Mouse (Mus musculus): Measurements from ENCODE around the gene Arl3. TPM values are rescaled to one million over a fixed set of nuclear protein-coding genes. Genes with fewer than 3 reads are reported as not detected.

Arl3 gene
- polyA plus RNA-seq, 1 experiment = not detected

DNA sequence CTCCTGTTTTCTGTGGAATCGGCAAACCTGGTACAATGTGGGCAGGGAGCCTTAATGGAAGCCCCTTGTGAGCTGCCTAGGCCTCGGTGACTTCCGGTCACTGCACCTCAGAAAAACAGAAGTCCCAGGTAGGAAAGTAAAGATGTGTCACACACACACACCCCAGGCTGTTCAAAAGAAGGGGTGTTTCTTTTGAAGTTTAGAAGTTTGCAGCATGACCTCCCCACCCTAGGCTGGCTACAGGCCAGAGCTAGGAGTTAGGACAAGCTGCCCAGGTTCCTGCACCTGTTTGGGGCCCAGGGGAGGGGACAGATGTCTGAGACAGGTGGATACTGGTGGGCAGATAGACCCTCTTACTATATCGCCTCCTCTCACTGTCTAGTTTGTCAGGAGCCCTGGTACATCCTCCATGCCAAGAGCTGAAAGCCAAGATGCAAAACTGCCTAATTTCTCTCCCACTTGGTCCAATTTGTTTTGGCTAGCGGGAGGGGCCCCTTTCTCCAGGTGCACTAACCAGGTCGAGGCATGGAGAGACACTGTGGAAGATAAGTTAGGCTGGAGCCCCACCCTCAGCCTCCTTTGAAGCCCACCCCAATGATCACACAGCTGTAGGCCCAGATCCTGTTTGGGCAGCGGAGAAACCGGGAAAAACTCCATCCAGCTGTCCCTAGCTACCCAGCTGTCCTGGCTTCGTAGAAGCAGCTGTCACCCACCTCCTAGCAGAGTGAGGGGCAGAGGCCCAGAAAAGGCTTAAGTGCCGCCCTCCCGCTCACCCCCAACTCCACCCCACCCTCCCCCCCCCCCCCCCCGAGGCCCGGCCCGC is 55.3 kb downstream of the Arl3 start:
- peaks cover 23% of the 10 kb centered on the region for H3K4me1 ChIP-seq (ENCODE audit: control insufficient read depth, insufficient read depth, low read length)
- no peak overlapping the region for H3K4me3 ChIP-seq (ENCODE audit: insufficient read depth, low read depth, low read length)
- no peak overlapping the region for H3K27ac ChIP-seq (ENCODE audit: insufficient read depth, low read depth, low read length)
- 32% methylated on average over 14 of the region's 14 CpGs for WGBS
- TF ChIP-seq CTCF (IDR thresholded peaks at IDR 0.05; ENCODE audit: insufficient read depth, low read depth, low read length) (no peak), POLR2A (IDR thresholded peaks at IDR 0.05; ENCODE audit: insufficient read depth, low read depth, low read length) (no peak)

DNA sequence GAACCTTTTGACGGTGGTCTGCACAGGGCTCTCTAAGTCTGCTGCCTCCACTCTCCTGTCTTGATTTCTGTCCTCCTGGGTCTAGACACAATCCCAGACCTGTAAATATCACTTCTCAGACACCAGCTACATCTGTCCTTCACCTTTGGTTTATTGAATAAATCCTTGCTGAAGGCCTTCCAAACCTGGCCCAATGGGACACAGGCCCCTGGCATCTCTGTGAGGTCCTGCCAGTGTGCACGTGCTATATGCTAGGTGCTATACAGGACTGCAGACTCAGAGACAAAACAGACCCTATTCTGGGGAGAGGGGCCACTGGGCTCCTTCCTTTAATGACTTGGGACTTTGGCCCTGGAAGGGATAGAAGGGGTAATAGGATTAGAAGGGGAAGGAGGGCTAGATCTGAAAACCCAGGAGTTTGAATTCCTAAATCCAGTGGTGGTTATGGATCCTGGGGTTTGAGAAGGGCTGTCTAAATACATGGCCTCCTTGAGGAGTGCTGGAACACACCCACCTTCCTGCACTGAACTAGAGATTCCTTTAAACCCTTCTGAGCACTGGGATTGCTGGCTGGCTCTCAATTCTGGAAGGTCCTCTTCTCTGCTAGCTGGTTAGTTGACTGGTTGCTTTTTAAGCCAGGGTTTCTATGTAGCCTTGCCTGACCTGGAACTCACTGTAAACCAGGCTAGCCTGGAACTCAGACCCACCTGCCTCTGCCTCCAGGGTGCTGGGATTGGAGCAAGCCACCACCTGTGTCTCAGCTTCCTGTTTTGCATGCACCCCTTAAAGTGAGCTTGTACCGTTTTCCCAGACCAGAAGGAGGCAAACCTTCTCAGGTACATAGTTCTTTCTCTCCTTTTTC is 56.1 kb downstream of the Arl3 start:
- Histone ChIP-seq H3K27ac (ENCODE audit: insufficient read depth, low read depth, low read length) (no peak overlapping the region), H3K4me1 (ENCODE audit: control insufficient read depth, insufficient read depth, low read length) (peaks cover 20% of the 10 kb centered on the region), H3K4me3 (ENCODE audit: insufficient read depth, low read depth, low read length) (no peak overlapping the region)
- 71% methylated on average over 3 of the region's 3 CpGs for WGBS
- no peak for TF ChIP-seq CTCF (IDR thresholded peaks at IDR 0.05; ENCODE audit: insufficient read depth, low read depth, low read length)
- no peak for TF ChIP-seq POLR2A (IDR thresholded peaks at IDR 0.05; ENCODE audit: insufficient read depth, low read depth, low read length)

DNA sequence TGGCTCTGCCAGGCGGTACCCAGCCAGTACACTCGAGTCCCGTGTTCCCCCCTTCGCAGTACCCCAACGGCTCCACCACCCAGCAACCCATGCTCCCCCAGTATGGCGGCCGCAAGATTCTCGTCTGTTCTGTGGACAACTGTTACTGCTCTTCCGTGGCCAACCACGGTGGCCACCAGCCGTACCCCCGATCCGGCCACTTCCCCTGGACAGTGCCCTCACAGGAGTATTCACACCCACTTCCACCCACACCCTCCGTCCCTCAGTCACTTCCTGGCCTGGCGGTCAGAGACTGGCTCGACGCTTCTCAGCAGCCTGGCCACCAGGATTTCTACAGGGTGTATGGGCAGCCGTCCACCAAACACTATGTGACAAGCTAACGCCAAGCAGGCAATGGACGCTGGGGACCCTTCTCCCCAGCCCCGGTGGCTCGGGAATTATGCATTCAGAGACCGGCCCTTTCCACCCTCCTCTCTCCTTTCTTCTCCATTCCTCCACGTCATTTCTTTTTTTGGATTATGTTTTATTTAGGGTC is 57.6 kb downstream of the Arl3 start:
- Histone ChIP-seq H3K4me3 (ENCODE audit: insufficient read depth, low read depth, low read length) (no peak overlapping the region), H3K27ac (ENCODE audit: insufficient read depth, low read depth, low read length) (no peak overlapping the region), H3K4me1 (ENCODE audit: control insufficient read depth, insufficient read depth, low read length) (peaks cover 24% of the 10 kb centered on the region)
- WGBS = 87% methylated on average over 24 of the region's 24 CpGs
- TF ChIP-seq CTCF (IDR thresholded peaks at IDR 0.05; ENCODE audit: insufficient read depth, low read depth, low read length) (no peak), POLR2A (IDR thresholded peaks at IDR 0.05; ENCODE audit: insufficient read depth, low read depth, low read length) (no peak)

DNA sequence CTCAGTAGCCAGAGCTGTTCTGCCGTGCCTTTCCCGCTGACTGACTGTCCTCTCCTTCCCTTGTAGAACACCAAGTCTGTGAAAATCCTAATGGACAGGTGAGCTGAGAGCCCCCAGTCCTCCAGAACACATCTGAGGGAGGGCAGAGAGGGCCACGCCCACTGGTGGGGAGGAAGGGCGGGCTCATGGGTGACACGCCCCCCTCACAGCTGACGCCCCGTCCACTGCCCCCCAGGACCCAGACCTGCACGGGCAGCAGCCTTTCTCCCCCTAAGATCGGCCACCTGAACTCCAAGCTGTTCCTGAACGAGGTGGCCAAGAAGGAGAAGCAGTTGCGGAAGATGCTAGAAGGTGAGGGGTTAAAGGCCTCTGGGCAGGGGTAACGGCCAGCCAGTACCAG is 58.6 kb downstream of the Arl3 start:
- Histone ChIP-seq H3K27ac (ENCODE audit: insufficient read depth, low read depth, low read length) (no peak overlapping the region), H3K4me1 (ENCODE audit: control insufficient read depth, insufficient read depth, low read length) (peaks cover 31% of the 10 kb centered on the region), H3K4me3 (ENCODE audit: insufficient read depth, low read depth, low read length) (no peak overlapping the region)
- TF ChIP-seq CTCF (IDR thresholded peaks at IDR 0.05; ENCODE audit: insufficient read depth, low read depth, low read length) = no peak
- TF ChIP-seq POLR2A (IDR thresholded peaks at IDR 0.05; ENCODE audit: insufficient read depth, low read depth, low read length) = no peak
- 80% methylated on average over 12 of the region's 12 CpGs for WGBS

- H3K4me1 ChIP-seq (ENCODE audit: control insufficient read depth, insufficient read depth, low read length) = peaks cover 42% of the 10 kb centered on the region
- no peak overlapping the region for H3K4me3 ChIP-seq (ENCODE audit: insufficient read depth, low read depth, low read length)
- TF ChIP-seq CTCF (IDR thresholded peaks at IDR 0.05; ENCODE audit: insufficient read depth, low read depth, low read length) (no peak), POLR2A (IDR thresholded peaks at IDR 0.05; ENCODE audit: insufficient read depth, low read depth, low read length) (no peak)
- 67% methylated on average over 10 of the region's 10 CpGs for WGBS
- H3K27ac ChIP-seq (ENCODE audit: insufficient read depth, low read depth, low read length) = no peak overlapping the region
Observed at GRCm38 (mm10) chr19:46511263-46511662, 61.7 kb downstream of the Arl3 start.

- peaks cover 46% of the 10 kb centered on the region for H3K4me1 ChIP-seq (ENCODE audit: control insufficient read depth, insufficient read depth, low read length)
- TF ChIP-seq CTCF (IDR thresholded peaks at IDR 0.05; ENCODE audit: insufficient read depth, low read depth, low read length) (no peak), POLR2A (IDR thresholded peaks at IDR 0.05; ENCODE audit: insufficient read depth, low read depth, low read length) (no peak)
- no peak overlapping the region for H3K4me3 ChIP-seq (ENCODE audit: insufficient read depth, low read depth, low read length)
- no peak overlapping the region for H3K27ac ChIP-seq (ENCODE audit: insufficient read depth, low read depth, low read length)
- 56% methylated on average over 3 of the region's 3 CpGs for WGBS
Observed at GRCm38 (mm10) chr19:46510824-46511223, 62.2 kb downstream of the Arl3 start.

- WGBS = 33% methylated on average over 5 of the region's 5 CpGs
- Histone ChIP-seq H3K27ac (ENCODE audit: insufficient read depth, low read depth, low read length) (no peak overlapping the region), H3K4me3 (ENCODE audit: insufficient read depth, low read depth, low read length) (no peak overlapping the region), H3K4me1 (ENCODE audit: control insufficient read depth, insufficient read depth, low read length) (peaks cover 51% of the 10 kb centered on the region)
- TF ChIP-seq CTCF (IDR thresholded peaks at IDR 0.05; ENCODE audit: insufficient read depth, low read depth, low read length) (no peak), POLR2A (IDR thresholded peaks at IDR 0.05; ENCODE audit: insufficient read depth, low read depth, low read length) (no peak)
Observed at GRCm38 (mm10) chr19:46510401-46510800, 62.6 kb downstream of the Arl3 start.

DNA sequence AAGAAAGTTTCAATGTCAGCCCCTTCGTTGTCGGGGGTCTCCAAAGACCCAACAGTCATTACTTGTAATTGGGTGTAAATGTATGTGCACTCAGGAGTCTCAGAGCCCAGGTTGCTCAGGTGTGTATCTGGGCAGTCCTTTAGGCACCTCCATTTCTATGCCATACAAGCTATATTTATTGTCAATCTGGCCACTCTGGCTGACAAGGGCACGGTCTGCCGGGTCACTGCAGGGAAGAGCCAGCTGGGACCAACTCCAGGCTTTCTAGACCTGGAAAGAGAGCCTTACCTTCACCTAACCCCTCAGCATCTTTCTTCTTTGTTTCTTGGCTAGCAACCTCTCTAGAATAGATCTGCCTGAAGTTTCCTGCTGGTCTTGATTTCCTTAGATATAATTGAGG is 63.3 kb downstream of the Arl3 start:
- no peak overlapping the region for H3K4me3 ChIP-seq (ENCODE audit: insufficient read depth, low read depth, low read length)
- no peak overlapping the region for H3K27ac ChIP-seq (ENCODE audit: insufficient read depth, low read depth, low read length)
- TF ChIP-seq POLR2A (IDR thresholded peaks at IDR 0.05; ENCODE audit: insufficient read depth, low read depth, low read length) = no peak
- no peak for TF ChIP-seq CTCF (IDR thresholded peaks at IDR 0.05; ENCODE audit: insufficient read depth, low read depth, low read length)
- WGBS = 73% methylated on average over 4 of the region's 4 CpGs
- H3K4me1 ChIP-seq (ENCODE audit: control insufficient read depth, insufficient read depth, low read length) = peaks cover 57% of the 10 kb centered on the region

DNA sequence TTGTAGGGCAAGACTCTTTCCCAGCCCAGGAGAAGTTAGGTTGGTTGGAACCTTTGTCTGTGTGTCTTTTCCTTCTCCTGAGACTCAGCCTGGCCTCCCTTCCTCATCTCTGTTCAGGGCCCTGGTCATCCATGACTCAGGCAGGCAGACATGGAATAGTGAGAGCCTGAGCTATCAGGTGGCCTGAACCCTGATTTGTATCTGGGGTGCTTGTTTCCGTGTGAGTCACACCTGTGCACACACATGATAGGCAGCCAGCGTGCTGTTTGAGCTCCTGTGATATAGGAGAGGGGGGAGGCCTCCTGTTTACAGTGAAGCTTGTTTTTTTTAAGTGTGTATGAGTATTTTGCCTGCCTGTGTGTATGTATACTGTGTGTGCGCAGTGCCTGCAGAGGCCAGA is 63.8 kb downstream of the Arl3 start:
- H3K27ac ChIP-seq (ENCODE audit: insufficient read depth, low read depth, low read length) = no peak overlapping the region; the same call in 1 of the 2 replicates
- 61% methylated on average over 3 of the region's 3 CpGs for WGBS
- no peak for TF ChIP-seq POLR2A (IDR thresholded peaks at IDR 0.05; ENCODE audit: insufficient read depth, low read depth, low read length)
- no peak for TF ChIP-seq CTCF (IDR thresholded peaks at IDR 0.05; ENCODE audit: insufficient read depth, low read depth, low read length)
- no peak overlapping the region for H3K4me3 ChIP-seq (ENCODE audit: insufficient read depth, low read depth, low read length)
- H3K4me1 ChIP-seq (ENCODE audit: control insufficient read depth, insufficient read depth, low read length) = peaks cover 57% of the 10 kb centered on the region
